Mouse (Mus musculus) leukemia stem cell, adult 10-12 weeks (primary cell): Measurements from ENCODE around the gene Kpna2. TPM values are rescaled to one million over a fixed set of nuclear protein-coding genes. Genes with fewer than 3 reads are reported as not detected.

Experiments used
- polyA plus RNA-seq: library from polyadenylated mRNA; stranded (reverse); fragments of >175 nt; gene quantifications from 2 replicates; pipeline ENCODE4 v1.2.3, GENCODE M21; 2012; ENCODE audit warnings: low replicate concordance

Gene Kpna2
- polyA plus RNA-seq: 7.0 and 18.2 TPM in 2 replicates

GRCm38 (mm10) chr11:106999151-106999948 lies at the start of gene Kpna2:
TSS of gene Kpna2 (minus strand) at chr11:106999541.

GRCm38 (mm10) chr11:107025411-107026321 lies 26.3 kb upstream of the Kpna2 start, which contains the start of gene 1810010H24Rik:
TSS of gene 1810010H24Rik (plus strand) at chr11:107025681.

Other genes starting within 250 kb of the Kpna2 start
- gene Pecam1, start 248.9 kb downstream of the Kpna2 start, polyA plus RNA-seq: 0.83 and 1.5 TPM in 2 replicates
- gene Milr1, start 248.3 kb downstream of the Kpna2 start, polyA plus RNA-seq: 0.30 TPM in 1 of 2 replicates, not detected in the other
- gene Polg2, start 220.0 kb downstream of the Kpna2 start, polyA plus RNA-seq: 1.3 and 2.4 TPM in 2 replicates
- gene Ddx5, start 210.4 kb downstream of the Kpna2 start, polyA plus RNA-seq: 6,052 and 6,515 TPM in 2 replicates
- 2.0 and 4.0 TPM in 2 replicates for gene Cep95, start 210.3 kb downstream of the Kpna2 start, polyA plus RNA-seq
- 3.5 and 4.0 TPM in 2 replicates for gene Smurf2, start 78.8 kb downstream of the Kpna2 start, polyA plus RNA-seq
- gene 1810010H24Rik, start 26.1 kb upstream of the Kpna2 start, polyA plus RNA-seq: 0.64 TPM in 1 of 2 replicates, not detected in the other
- gene Bptf, start 132.6 kb upstream of the Kpna2 start, polyA plus RNA-seq: 104 and 317 TPM in 2 replicates
- 0.34 and 1.3 TPM in 2 replicates for gene Nol11, start 189.8 kb upstream of the Kpna2 start, polyA plus RNA-seq